Mouse (Mus musculus): ENCODE measurements around the gene Pde4d.

DNA sequence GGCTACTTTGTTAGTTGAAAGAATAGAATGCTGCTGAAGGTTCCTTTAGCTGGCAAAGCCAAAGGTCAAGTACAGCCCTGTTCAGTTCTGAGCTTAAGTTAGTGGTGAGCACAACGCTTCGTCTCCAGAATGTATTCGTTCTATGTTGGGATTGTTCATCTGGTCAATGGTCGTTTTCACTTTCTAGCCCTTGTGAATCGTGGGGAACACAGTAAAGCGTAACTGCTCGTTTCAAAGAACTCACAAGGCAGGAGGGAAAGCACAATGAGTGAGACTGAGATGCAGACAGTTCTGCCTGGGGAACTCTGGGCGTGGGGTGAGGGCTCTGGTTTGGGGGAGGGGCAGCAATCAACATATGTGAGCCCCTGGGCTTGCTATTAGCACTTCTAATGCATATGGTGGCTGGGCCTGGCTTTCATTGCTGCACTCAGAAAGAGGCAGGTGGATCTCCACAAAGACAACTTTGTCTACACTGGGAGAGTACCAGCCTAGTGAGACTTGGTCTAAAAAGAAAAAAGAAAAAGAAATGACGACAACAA lies 1328.6 kb downstream of the Pde4d start:
- TF ChIP-seq CTCF (IDR thresholded peaks at IDR 0.05; ENCODE audit: low read depth): no peak
- no peak for TF ChIP-seq EP300 (optimal IDR thresholded peaks at IDR 0.05)

Data from stomach, postnatal 0 days (tissue).